Comparison of ENCODE assay signal across 43 mouse cellular contexts in genomic region chr15:102578351-102578750, GRCm38 (mm10). TPM values are rescaled to one million over a fixed set of nuclear protein-coding genes. Genes with fewer than 3 reads are reported as not detected.
"Had no signal": no experiment of that assay in that cellular context is flagged by ENCODE, and none has a peak within 500 bp of the region (broad histone marks: within the 10 kb centered on the region; RNA-seq: fewer than 3 reads in every experiment).

No protein-coding gene starts in this region.

- H3K9ac ChIP-seq: heart, embryonic 12.5 days; heart, embryonic 13.5 days; heart, embryonic 15.5 days; hindbrain, embryonic 12.5 days; hindbrain, embryonic 13.5 days; hindbrain, embryonic 14.5 days; hindbrain, embryonic 15.5 days; intestine, embryonic 15.5 days; kidney, embryonic 15.5 days had no signal

- DNase-seq: heart, postnatal 10 days; heart, postnatal 14 days; heart, postnatal 36 days; heart, postnatal 4 days; kidney, adult 11 months; kidney, adult 18-20 months; kidney, adult 2 months; kidney, adult 8-10 months; kidney, adult 9 months; kidney, postnatal 10 days; kidney, postnatal 14 days; kidney, postnatal 25 days; kidney, postnatal 36 days; kidney, postnatal 4 days; layer of hippocampus, adult 9-11 months; layer of hippocampus, postnatal 36 days had no signal

- H3K27ac ChIP-seq: heart, embryonic 10.5 days; heart, embryonic 13.5 days; heart, embryonic 15.5 days; hindbrain, embryonic 10.5 days; hindbrain, embryonic 12.5 days; hindbrain, embryonic 13.5 days; hindbrain, embryonic 14.5 days; hindbrain, embryonic 15.5 days; hindbrain, postnatal 0 days; intestine, embryonic 15.5 days; kidney, embryonic 15.5 days; kidney, postnatal 0 days had no signal

- H3K4me3 ChIP-seq: heart, embryonic 10.5 days; heart, embryonic 12.5 days; heart, embryonic 13.5 days; heart, embryonic 15.5 days; hindbrain, embryonic 10.5 days; hindbrain, embryonic 12.5 days; hindbrain, embryonic 13.5 days; hindbrain, embryonic 15.5 days; intestine, embryonic 15.5 days; kidney, embryonic 15.5 days; layer of hippocampus, adult 2 months had no signal

- H3K9me3 ChIP-seq: heart, embryonic 10.5 days; heart, embryonic 12.5 days; heart, embryonic 13.5 days; heart, embryonic 15.5 days; hindbrain, embryonic 10.5 days; hindbrain, embryonic 12.5 days; hindbrain, embryonic 13.5 days; hindbrain, embryonic 15.5 days; intestine, embryonic 15.5 days; kidney, embryonic 15.5 days had no signal

- H3K4me2 ChIP-seq: heart, embryonic 11.5 days; heart, embryonic 12.5 days; heart, embryonic 13.5 days; heart, embryonic 15.5 days; hindbrain, embryonic 12.5 days; hindbrain, embryonic 13.5 days; hindbrain, embryonic 14.5 days; hindbrain, embryonic 15.5 days; intestine, embryonic 15.5 days; kidney, embryonic 15.5 days had no signal

- ATAC-seq: hindbrain, embryonic 16.5 days; hindbrain, postnatal 0 days; inflammation-experienced regulatory T-cells, adult 6 months; intestine, embryonic 15.5 days; intestine, embryonic 16.5 days; intestine, postnatal 0 days had no signal

- H3K36me3 ChIP-seq: heart, embryonic 15.5 days; hindbrain, embryonic 10.5 days; hindbrain, embryonic 12.5 days; hindbrain, embryonic 13.5 days; hindbrain, embryonic 15.5 days; intestine, embryonic 15.5 days; kidney, embryonic 15.5 days had no signal

- H3K4me1 ChIP-seq: heart, embryonic 10.5 days; heart, embryonic 12.5 days; heart, embryonic 15.5 days; hindbrain, embryonic 15.5 days; intestine, embryonic 15.5 days; kidney, embryonic 15.5 days had no signal

- H3K27me3 ChIP-seq: heart, embryonic 12.5 days; heart, embryonic 13.5 days; heart, embryonic 15.5 days; hindbrain, embryonic 12.5 days; hindbrain, embryonic 13.5 days; hindbrain, embryonic 15.5 days; intestine, embryonic 15.5 days; kidney, embryonic 15.5 days had no signal

RNA-seq across cellular contexts. Expression of gene Gm28047, which starts 46.5 kb away (rescaled TPM):
- total RNA-seq: heart, postnatal 25 days; hindbrain, postnatal 0 days; layer of hippocampus, adult 2 months; left cerebral cortex, adult 18-20 months had no signal
- polyA plus RNA-seq: heart, embryonic 10.5 days; heart, embryonic 11.5 days; heart, embryonic 12.5 days; heart, embryonic 13.5 days; heart, embryonic 14.5 days; heart, embryonic 15.5 days; heart, embryonic 16.5 days; heart, postnatal 0 days; hindbrain, embryonic 10.5 days; hindbrain, embryonic 12.5 days; hindbrain, embryonic 13.5 days; hindbrain, embryonic 14.5 days; hindbrain, embryonic 15.5 days; hindbrain, embryonic 16.5 days; intestine, embryonic 14.5 days; intestine, embryonic 15.5 days; intestine, embryonic 16.5 days; intestine, postnatal 0 days; kidney, adult 2 months; kidney, embryonic 14.5 days; kidney, embryonic 15.5 days; large intestine, adult 2 months had no signal
